Mouse (Mus musculus): ENCODE measurements around the gene Crtc3.

DNA sequence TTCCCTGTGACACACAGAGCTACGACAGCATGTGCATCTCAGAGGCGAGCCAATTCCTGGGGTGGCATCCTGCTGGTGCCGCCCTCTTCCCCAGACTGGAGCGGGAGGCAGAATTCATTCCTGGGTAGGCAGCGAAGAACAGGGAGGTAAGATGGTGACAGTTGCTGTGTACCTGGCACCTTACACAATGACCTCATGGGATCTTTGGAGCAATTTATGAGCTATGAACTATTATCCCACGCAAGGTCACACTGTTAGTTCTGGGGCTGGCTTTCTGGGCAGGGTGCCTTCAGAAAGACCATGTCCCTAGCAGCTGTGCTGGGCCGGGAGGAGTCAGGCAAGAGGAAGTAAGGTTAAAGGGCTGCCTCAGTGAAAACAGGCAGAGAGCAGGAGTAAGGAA is 77.0 kb downstream of the Crtc3 start:
- TF ChIP-seq CTCF (IDR thresholded peaks at IDR 0.05; ENCODE audit: insufficient read depth, low read depth, low read length) (no peak), POLR2A (IDR thresholded peaks at IDR 0.05; ENCODE audit: insufficient read depth, low read depth, low read length) (no peak)

All from olfactory bulb, adult 2 months (tissue).